Mouse (Mus musculus) hindbrain, postnatal 0 days (tissue): ENCODE measurements around the gene Gtsf1l. TPM values are rescaled to one million over a fixed set of nuclear protein-coding genes. Genes with fewer than 3 reads are reported as not detected.

Source experiments
- ATAC-seq: fragments of 200-750 bp; cut with Nextera tagmentation; 2 replicates; pipeline ENCODE4 v1.8.0; 2017; ENCODE audit warnings: mild to moderate bottlenecking, moderate TSS enrichment, moderate library complexity
- DNase-seq: peaks from one replicate; pipeline ENCODE4 v3.0.0-alpha.2; 2015; ENCODE audit warnings: low spot score
- H3K27ac ChIP-seq: fragments of 300-500 bp; sonication (generic); 2 replicates; pipeline ENCODE4 v1.5.1; 2014; ENCODE audit warnings: mild to moderate bottlenecking
- H3K27me3 ChIP-seq: fragments of 300-500 bp; sonication (generic); 2 replicates; pipeline ENCODE4 v1.6.1; 2014; ENCODE audit warnings: low read length, mixed read lengths; ENCODE audit not compliant: insufficient read depth
- H3K36me3 ChIP-seq: fragments of 300-500 bp; sonication (generic); 2 replicates; pipeline ENCODE4 v1.6.1; 2014; ENCODE audit warnings: low read length, mixed read lengths; ENCODE audit not compliant: insufficient read depth
- H3K4me1 ChIP-seq: fragments of 300-500 bp; sonication (generic); 2 replicates; pipeline ENCODE4 v1.6.1; 2014; ENCODE audit warnings: antibody characterized with exemption, low read length, mixed read lengths; ENCODE audit not compliant: insufficient read depth
- H3K4me2 ChIP-seq: fragments of 300-500 bp; sonication (generic); 2 replicates; pipeline ENCODE4 v1.6.1; 2014; ENCODE audit warnings: low read depth, mild to moderate bottlenecking, low read length, moderate library complexity, mixed read lengths
- H3K4me3 ChIP-seq: fragments of 300-500 bp; sonication (generic); 2 replicates; pipeline ENCODE4 v1.5.1; 2014; ENCODE audit warnings: low read length
- H3K9ac ChIP-seq: fragments of 300-500 bp; sonication (generic); replicated peaks from 2 replicates; pipeline ENCODE4 v1.6.1; 2014; ENCODE audit warnings: mild to moderate bottlenecking, low read length, moderate library complexity, mixed read lengths
- H3K9me3 ChIP-seq: fragments of 300-500 bp; sonication (generic); 2 replicates; pipeline ENCODE4 v1.6.1; 2016; ENCODE audit warnings: low read length, mixed read lengths
- CTCF ChIP-seq: IDR thresholded peaks from 2 replicates; pipeline ENCODE4 v1.5.1; 2016; ENCODE audit warnings: antibody characterized with exemption, control low read depth, low read depth
- WGBS: fragments of 180-500 bp; shearing (Covaris S2); extraction: QIAGEN DNeasy Blood & Tissue Kit; methylation state at CpG from one replicate; pipeline ENCODE4 v1.1.7; 2014; 5-methylcytosine and 5-hydroxymethylcytosine counted together
- polyA plus RNA-seq: library from polyadenylated mRNA; unstranded; fragments of >200 nt; fragmentation: Nextera tagmentation; extraction: Ambion mirVana; gene quantifications from 2 replicates; pipeline ENCODE4 v1.2.1, GENCODE M21; 2015
- total RNA-seq: library from RNA; depleted of rRNA; stranded (reverse); fragments of >200 nt; gene quantifications from 2 replicates; pipeline ENCODE4 v1.2.3, GENCODE M21; 2014; rRNA removed

Gtsf1l gene
- total RNA-seq, result not detected in 2 replicates
- polyA plus RNA-seq, result not detected in 2 replicates

DNA sequence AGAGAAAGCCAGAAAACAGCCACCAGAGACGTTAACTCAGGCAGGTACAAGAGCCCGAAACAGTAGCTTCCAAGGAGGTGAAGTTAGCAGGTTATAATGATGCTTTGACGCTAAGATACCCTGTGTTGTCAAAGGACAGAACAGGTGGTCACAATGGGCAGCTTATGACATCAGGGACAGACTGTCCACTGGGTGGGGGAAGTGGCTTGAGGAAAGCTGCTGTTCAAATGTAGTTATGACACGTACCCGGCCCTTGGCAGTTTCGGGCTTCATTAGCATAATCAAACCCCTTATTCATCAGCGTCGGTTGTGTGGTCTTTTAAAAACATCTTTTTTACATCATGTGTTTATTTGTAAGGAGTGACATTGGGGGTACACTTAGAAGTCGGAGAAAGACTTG lies at the start of gene Gtsf1l:
TSS of gene Gtsf1l (minus strand) at position 128 of the 400 bp plus-strand sequence.
- ATAC-seq (no peak), DNase-seq (no peak)
- Histone ChIP-seq H3K4me3 (no peak within 1 kb of the TSS), H3K4me1 (no peaks in the 10 kb centered on the region), H3K27me3 (no peaks in the 10 kb centered on the region), H3K36me3 (no peaks in the 10 kb centered on the region), H3K9me3 (no peaks in the 10 kb centered on the region), H3K27ac (no peak within 1 kb of the TSS), H3K9ac (no peak within 1 kb of the TSS), H3K4me2 (no peak within 1 kb of the TSS)
- no peak for TF ChIP-seq CTCF
- WGBS, result 84% methylated on average over 9 of the region's 9 CpGs

DNA sequence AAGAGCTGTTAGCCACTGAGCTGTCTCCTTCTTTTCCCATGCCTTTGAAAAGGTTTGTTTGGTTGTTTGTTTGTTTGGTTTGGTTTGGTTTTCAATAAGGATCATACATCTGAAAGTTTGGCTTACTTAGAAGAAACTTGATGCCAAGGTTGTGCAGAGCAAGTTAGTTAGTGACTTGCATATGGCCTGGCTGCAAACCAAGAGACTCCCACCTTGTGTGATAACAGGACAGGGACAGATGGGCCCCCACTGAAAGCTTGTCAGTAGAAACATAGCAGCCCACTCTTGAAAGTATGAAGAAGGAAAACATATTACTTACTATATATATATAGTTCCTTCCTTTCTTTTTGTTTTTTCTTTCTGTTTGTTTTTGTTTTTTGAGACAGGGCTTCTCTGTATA lies 49.3 kb upstream of the Gtsf1l start:
- H3K9me3 ChIP-seq, result no peaks in the 10 kb centered on the region
- H3K4me1 ChIP-seq, result no peaks in the 10 kb centered on the region
- H3K27ac ChIP-seq, result no peak overlapping the region
- DNase-seq (no peak), ATAC-seq (no peak)
- no peak overlapping the region for H3K4me3 ChIP-seq
- H3K4me2 ChIP-seq, result no peak overlapping the region
- H3K27me3 ChIP-seq, result no peaks in the 10 kb centered on the region
- no peak for TF ChIP-seq CTCF
- H3K9ac ChIP-seq, result no peak overlapping the region
- no peaks in the 10 kb centered on the region for H3K36me3 ChIP-seq

DNA sequence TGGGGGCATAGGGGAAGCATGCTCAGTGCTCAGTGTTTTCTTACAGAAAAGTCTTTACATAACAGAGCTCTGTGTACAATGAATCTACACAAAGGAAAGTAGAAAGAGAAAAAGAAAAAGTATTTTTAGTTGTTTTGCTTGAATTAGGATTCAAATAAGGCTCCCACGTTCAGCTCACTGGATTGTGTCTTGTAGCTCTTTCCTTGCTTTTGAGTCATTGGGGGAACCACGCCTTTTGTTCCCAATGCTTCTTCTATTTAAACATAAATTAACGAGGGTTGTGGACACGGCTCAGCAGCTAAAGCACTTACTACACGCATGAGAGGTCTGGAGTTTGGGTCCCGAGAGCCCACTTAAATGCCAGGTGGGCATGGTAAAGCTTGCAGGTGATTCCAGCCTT lies 48.3 kb upstream of the Gtsf1l start:
- WGBS, result 76% methylated on average over 6 of the region's 6 CpGs
- ATAC-seq, result no peak
- no peak overlapping the region for H3K4me2 ChIP-seq
- H3K27ac ChIP-seq, result no peak overlapping the region
- no peaks in the 10 kb centered on the region for H3K9me3 ChIP-seq
- H3K4me3 ChIP-seq, result no peak overlapping the region
- H3K36me3 ChIP-seq, result no peaks in the 10 kb centered on the region
- no peak overlapping the region for H3K9ac ChIP-seq
- no peak for DNase-seq
- no peaks in the 10 kb centered on the region for H3K27me3 ChIP-seq
- H3K4me1 ChIP-seq, result no peaks in the 10 kb centered on the region
- no peak for TF ChIP-seq CTCF

DNA sequence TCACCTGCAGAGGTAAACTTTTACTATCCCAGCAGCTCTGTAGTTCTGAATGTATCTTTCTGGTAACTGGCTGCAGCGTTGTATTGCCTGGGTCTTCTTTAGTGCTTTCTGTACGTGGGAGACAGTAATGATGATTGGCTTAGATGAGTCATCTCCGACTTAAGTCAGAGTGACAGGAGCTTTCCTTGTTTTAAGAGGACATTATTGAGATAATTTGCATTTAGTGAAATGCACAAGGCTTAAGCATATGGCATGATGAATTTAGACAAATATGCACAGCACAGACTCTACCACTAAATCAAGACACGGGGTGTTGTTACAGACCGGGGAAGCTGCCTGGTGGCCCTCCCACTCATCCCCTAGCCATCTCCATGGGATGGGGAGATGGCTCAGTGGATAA lies 44.7 kb upstream of the Gtsf1l start:
- DNase-seq (no peak), ATAC-seq (no peak)
- Histone ChIP-seq H3K9me3 (peaks cover 3% of the 10 kb centered on the region; the same call in 1 of the 2 replicates), H3K4me1 (no peaks in the 10 kb centered on the region), H3K27me3 (no peaks in the 10 kb centered on the region), H3K4me2 (no peak overlapping the region), H3K27ac (no peak overlapping the region), H3K36me3 (no peaks in the 10 kb centered on the region), H3K9ac (no peak overlapping the region), H3K4me3 (no peak overlapping the region)
- no peak for TF ChIP-seq CTCF
- 84% methylated on average over 5 of the region's 5 CpGs for WGBS

DNA sequence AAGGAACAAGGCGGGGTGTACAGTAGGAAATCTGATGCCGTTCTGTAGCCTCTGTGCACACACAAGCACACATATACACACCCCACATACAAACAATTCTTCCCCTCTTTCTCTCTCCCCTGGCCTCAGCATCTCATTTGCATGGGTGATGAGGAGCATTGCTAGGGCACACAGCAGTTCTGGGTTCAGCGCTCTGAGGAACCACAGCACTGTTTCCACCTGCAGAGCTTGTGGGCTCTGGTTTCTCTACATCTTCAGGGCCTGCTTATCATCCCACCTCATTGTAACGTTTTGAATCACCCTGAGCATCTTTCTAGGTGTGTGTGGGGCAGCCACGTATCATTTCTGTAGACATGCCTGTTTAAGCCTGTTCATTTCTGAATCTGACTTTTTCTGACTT lies 43.2 kb upstream of the Gtsf1l start:
- DNase-seq, result no peak
- H3K36me3 ChIP-seq, result no peaks in the 10 kb centered on the region
- no peaks in the 10 kb centered on the region for H3K27me3 ChIP-seq
- no peaks in the 10 kb centered on the region for H3K4me1 ChIP-seq
- no peak for ATAC-seq
- no peak overlapping the region for H3K27ac ChIP-seq
- no peak overlapping the region for H3K4me3 ChIP-seq
- 80% methylated on average over 5 of the region's 5 CpGs for WGBS
- peaks cover 4% of the 10 kb centered on the region; the same call in 1 of the 2 replicates for H3K9me3 ChIP-seq
- no peak for TF ChIP-seq CTCF
- H3K9ac ChIP-seq, result no peak overlapping the region
- H3K4me2 ChIP-seq, result no peak overlapping the region

DNA sequence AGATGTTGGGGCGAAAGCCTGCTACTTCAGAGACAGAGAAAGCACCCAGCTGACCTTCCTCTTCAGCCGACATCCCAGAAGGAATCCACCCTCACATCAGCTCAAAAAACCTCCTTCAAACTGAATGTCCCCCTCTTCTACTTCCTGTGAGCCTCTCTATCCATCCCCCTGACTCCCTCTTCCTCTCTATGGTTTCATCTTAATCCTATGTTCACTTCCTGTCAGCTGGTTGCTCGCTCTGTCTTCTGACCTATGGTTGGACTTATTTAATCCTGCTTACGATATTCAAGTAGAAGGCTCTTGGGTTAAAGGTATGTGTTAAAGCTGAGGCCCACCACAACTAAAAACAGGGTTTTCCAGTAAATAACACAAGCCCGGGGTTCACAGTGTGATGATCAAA lies 35.8 kb upstream of the Gtsf1l start:
- 89% methylated on average over 5 of the region's 5 CpGs for WGBS
- H3K27me3 ChIP-seq, result peaks cover 8% of the 10 kb centered on the region
- H3K36me3 ChIP-seq, result no peaks in the 10 kb centered on the region
- TF ChIP-seq CTCF, result no peak
- ATAC-seq, result no peak
- H3K9ac ChIP-seq, result no peak overlapping the region
- no peak for DNase-seq
- H3K27ac ChIP-seq, result no peak overlapping the region
- no peak overlapping the region for H3K4me2 ChIP-seq
- peaks cover 4% of the 10 kb centered on the region; the same call in 1 of the 2 replicates for H3K9me3 ChIP-seq
- H3K4me1 ChIP-seq, result peaks cover 8% of the 10 kb centered on the region; the same call in 1 of the 2 replicates
- H3K4me3 ChIP-seq, result no peak overlapping the region

DNA sequence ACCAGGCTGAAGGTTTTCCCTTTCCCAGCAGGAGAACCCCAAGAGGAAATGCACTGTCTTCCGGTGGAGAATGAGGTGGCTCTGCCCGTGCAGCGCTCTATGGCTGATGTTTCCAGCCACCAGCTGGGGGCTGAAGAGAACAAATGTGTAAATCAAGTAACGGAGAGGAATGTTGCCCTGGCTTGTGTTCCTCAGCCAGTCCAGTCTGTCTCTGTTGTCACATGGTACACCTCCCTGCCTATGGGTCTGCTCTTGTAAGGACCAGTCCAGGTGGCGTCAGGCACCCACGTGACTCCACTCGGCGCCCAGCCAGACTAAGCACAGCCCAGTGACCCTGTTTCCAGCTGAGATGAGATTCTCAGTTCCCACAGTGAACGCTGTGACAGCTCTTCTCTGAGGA lies 34.7 kb upstream of the Gtsf1l start:
- peak overlapping the region; percentile 33; the same call in 1 of the 2 replicates for H3K4me2 ChIP-seq
- peaks cover under 1% of the 10 kb centered on the region; the same call in 1 of the 2 replicates for H3K9me3 ChIP-seq
- H3K4me3 ChIP-seq, result no peak overlapping the region
- H3K36me3 ChIP-seq, result no peaks in the 10 kb centered on the region
- H3K4me1 ChIP-seq, result peaks cover 8% of the 10 kb centered on the region; the same call in 1 of the 2 replicates
- ATAC-seq (peak; percentile 95), DNase-seq (peak; percentile 76)
- H3K9ac ChIP-seq, result no peak overlapping the region
- WGBS, result 16% methylated on average over 9 of the region's 9 CpGs
- TF ChIP-seq CTCF, result no peak
- H3K27me3 ChIP-seq, result peaks cover 8% of the 10 kb centered on the region
- H3K27ac ChIP-seq, result peak overlapping the region; percentile 48; the same call in 1 of the 2 replicates
